Mouse (Mus musculus): ENCODE data around the gene Rnf24. TPM values are rescaled to one million over a fixed set of nuclear protein-coding genes. Genes with fewer than 3 reads are reported as not detected.
A peak's percentile ranks its signal among the peaks of the same experiment; 100 is the strongest.

Rnf24 gene
- polyA plus RNA-seq, 1 experiment from 2014 or later = 1.1 TPM

DNA sequence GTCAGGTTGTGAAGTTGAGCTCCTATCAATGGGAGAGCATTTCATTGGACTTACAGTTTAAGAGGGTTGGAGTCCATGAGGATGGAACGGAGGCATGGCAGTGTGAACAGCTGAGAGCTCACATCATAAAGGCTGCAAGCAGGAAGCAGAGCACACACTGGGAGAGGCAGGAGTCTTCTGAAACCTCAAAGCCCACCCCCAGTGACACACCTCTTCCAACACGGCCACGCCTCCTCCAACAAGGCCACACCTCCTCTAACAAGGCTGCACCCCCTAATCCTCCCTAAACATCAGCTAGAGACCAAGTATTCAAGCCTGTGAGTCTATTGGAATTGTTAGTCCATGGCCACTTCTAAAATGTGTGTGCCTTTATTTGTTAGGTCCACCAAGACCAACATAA, 97.0 kb downstream of the Rnf24 start:
- Histone ChIP-seq H3K27ac (ENCODE audit: low read depth, low read length) (no peak overlapping the region), H3K4me1 (replicated peaks; ENCODE audit: control insufficient read depth, insufficient read depth, low read length) (peaks cover 2% of the 10 kb centered on the region), H3K4me3 (ENCODE audit: low read depth, low read length) (no peak overlapping the region), H3K9me3 (ENCODE audit: control insufficient read depth) (no peaks in the 10 kb centered on the region), H3K27me3 (replicated peaks; ENCODE audit: control insufficient read depth, insufficient read depth, low read length) (no peaks in the 10 kb centered on the region), H3K36me3 (ENCODE audit: control insufficient read depth, insufficient read depth) (no peaks in the 10 kb centered on the region), H3K4me2 (replicated peaks; ENCODE audit: low read depth) (no peak overlapping the region), H3K9ac (ENCODE audit: low read depth, low read length) (no peak overlapping the region)
- TF ChIP-seq CTCF (IDR thresholded peaks at IDR 0.05; ENCODE audit: low read depth) = no peak
- no peak for ATAC-seq
- 64% methylated on average over 3 of the region's 3 CpGs for WGBS

DNA sequence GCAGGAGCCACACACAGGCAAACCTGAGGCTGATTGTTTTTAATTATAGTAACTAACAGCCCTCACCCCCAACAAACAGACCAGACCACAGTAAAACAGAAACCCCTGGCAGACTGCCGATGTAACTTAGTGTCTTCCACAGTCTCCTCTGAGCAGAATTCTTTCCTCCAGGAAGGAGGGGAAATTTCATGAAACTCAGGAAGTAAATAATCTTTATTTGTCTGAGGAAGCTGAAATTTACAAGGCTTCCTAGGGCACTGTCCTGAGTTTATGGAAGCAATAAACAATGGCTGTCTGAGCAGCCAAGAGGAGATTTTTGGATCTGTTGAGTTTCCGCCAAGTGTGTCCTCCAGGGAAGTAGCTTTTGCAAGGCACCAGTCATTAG, 98.4 kb downstream of the Rnf24 start:
- ATAC-seq = 0 out of 2 replicates have a peak, but pooled peaks have one; percentile 24
- WGBS = 45% methylated on average over 2 of the region's 2 CpGs
- no peaks in the 10 kb centered on the region for H3K27me3 ChIP-seq (replicated peaks; ENCODE audit: control insufficient read depth, insufficient read depth, low read length)
- H3K9me3 ChIP-seq (ENCODE audit: control insufficient read depth) = no peaks in the 10 kb centered on the region
- no peak overlapping the region for H3K4me3 ChIP-seq (ENCODE audit: low read depth, low read length)
- no peaks in the 10 kb centered on the region for H3K4me1 ChIP-seq (replicated peaks; ENCODE audit: control insufficient read depth, insufficient read depth, low read length)
- H3K27ac ChIP-seq (ENCODE audit: low read depth, low read length) = peak overlapping the region; percentile 72
- H3K4me2 ChIP-seq (replicated peaks; ENCODE audit: low read depth) = peak overlapping the region; percentile 39
- H3K36me3 ChIP-seq (ENCODE audit: control insufficient read depth, insufficient read depth) = no peaks in the 10 kb centered on the region
- no peak overlapping the region for H3K9ac ChIP-seq (ENCODE audit: low read depth, low read length)
- no peak for TF ChIP-seq CTCF (IDR thresholded peaks at IDR 0.05; ENCODE audit: low read depth)

DNA sequence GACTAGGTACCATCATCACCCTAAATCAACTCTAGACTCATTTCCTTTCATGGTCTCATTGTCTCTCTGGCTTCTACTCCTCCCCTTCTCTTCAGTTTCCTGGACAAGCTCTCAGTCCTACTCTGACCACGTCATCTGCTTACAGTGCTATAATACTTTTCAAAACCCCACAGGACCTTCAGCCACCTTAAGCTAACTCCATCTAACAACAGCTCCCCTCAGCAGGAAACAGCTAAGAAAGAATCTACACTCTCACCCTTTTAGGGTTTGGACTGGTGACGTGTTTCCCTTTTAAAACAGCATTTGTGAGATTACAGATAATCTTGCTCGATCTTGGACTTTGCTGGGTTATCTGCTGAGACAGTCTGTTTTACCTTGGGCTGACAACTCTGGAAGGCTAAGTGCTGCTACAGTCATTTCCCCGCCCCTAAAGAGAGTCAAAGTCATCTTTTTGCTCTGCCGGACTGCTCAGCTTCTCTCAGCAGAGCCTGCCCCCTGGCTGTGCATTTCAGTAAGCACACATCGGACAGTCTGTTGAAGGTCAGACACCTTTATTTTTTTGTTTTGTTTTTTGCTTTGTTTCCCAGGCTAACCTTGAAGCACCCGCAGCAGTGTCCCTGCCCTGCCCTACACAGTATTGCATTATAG, 98.9 kb downstream of the Rnf24 start:
- Histone ChIP-seq H3K36me3 (ENCODE audit: control insufficient read depth, insufficient read depth) (no peaks in the 10 kb centered on the region), H3K9me3 (ENCODE audit: control insufficient read depth) (no peaks in the 10 kb centered on the region), H3K4me3 (ENCODE audit: low read depth, low read length) (no peak overlapping the region), H3K4me2 (replicated peaks; ENCODE audit: low read depth) (peak overlapping the region; percentile 39), H3K9ac (ENCODE audit: low read depth, low read length) (no peak overlapping the region), H3K27ac (ENCODE audit: low read depth, low read length) (peak overlapping the region; percentile 72), H3K4me1 (replicated peaks; ENCODE audit: control insufficient read depth, insufficient read depth, low read length) (no peaks in the 10 kb centered on the region), H3K27me3 (replicated peaks; ENCODE audit: control insufficient read depth, insufficient read depth, low read length) (no peaks in the 10 kb centered on the region)
- TF ChIP-seq CTCF (IDR thresholded peaks at IDR 0.05; ENCODE audit: low read depth) = peak; percentile 95
- WGBS = 6% methylated on average over 7 of the region's 7 CpGs
- peak; percentile 81 for ATAC-seq

Small RNA genes lying within 50 kb of the gene (microRNA-seq; reads per million reads assigned to microRNA genes)
- 118 reads per million, percentile 49 among the genes with 10 or more reads in this experiment for gene Mir103-2

Other genes with a start within 250 kb of the Rnf24 start
- gene Hspa12b, start 225.6 kb downstream of the Rnf24 start, polyA plus RNA-seq (2015; fragmentation: Nextera tagmentation; extraction: Ambion mirVana) = 2.1 and 2.3 TPM in 2 replicates
- not detected in 2 replicates for gene Gm11037, start 219.4 kb downstream of the Rnf24 start, polyA plus RNA-seq (2015; fragmentation: Nextera tagmentation; extraction: Ambion mirVana)
- 145 and 164 TPM in 2 replicates for gene 1700037H04Rik, start 192.8 kb downstream of the Rnf24 start, polyA plus RNA-seq (2015; fragmentation: Nextera tagmentation; extraction: Ambion mirVana)
- gene Cenpb, start 172.8 kb downstream of the Rnf24 start, polyA plus RNA-seq (2015; fragmentation: Nextera tagmentation; extraction: Ambion mirVana) = 15.9 and 17.4 TPM in 2 replicates
- 10.9 and 12.4 TPM in 2 replicates for gene Cdc25b, start 165.9 kb downstream of the Rnf24 start, polyA plus RNA-seq (2015; fragmentation: Nextera tagmentation; extraction: Ambion mirVana)
- gene Spef1, start 165.6 kb downstream of the Rnf24 start, polyA plus RNA-seq (2015; fragmentation: Nextera tagmentation; extraction: Ambion mirVana) = 2.0 and 2.1 TPM in 2 replicates
- gene Ap5s1, start 145.8 kb downstream of the Rnf24 start, polyA plus RNA-seq (2015; fragmentation: Nextera tagmentation; extraction: Ambion mirVana) = 37.3 and 37.5 TPM in 2 replicates
- 27.2 and 28.5 TPM in 2 replicates for gene Mavs, start 118.8 kb downstream of the Rnf24 start, polyA plus RNA-seq (2015; fragmentation: Nextera tagmentation; extraction: Ambion mirVana)
- 32.4 and 35.1 TPM in 2 replicates for gene Pank2, start 90.4 kb downstream of the Rnf24 start, polyA plus RNA-seq (2015; fragmentation: Nextera tagmentation; extraction: Ambion mirVana)
- gene Smox, start 138.6 kb upstream of the Rnf24 start, polyA plus RNA-seq (2015; fragmentation: Nextera tagmentation; extraction: Ambion mirVana) = 18.0 and 19.9 TPM in 2 replicates
- 0.05 TPM in 1 of 2 replicates, not detected in the other for gene Adra1d, start 209.4 kb upstream of the Rnf24 start, polyA plus RNA-seq (2015; fragmentation: Nextera tagmentation; extraction: Ambion mirVana)